Comparison of ENCODE assay signal across 16 mouse cellular contexts in the genomic region with DNA sequence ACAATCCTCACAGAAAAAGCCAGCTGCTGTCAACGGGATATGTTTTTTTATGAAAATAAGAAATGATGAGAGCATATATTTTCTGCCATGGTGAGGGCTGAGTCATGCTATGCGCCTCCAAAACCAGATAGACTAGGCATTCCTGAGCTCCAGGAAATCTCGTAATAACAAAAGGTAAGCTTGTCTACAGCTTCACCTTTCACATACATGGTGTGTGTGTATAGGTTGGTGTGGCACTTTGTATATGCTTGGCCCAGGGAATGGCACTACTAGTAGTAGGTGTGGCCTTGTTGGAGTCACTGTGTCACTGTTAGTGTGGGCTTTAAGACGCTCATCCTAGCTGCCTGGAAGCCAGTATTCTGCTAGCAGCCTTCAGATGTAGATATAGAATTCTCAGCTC.
"Had no signal": no experiment of that assay in that cellular context is flagged by ENCODE, and none has a peak within 500 bp of the region (broad histone marks: within the 10 kb centered on the region; RNA-seq: fewer than 3 reads in every experiment).

No protein-coding gene starts in this region.

- H3K27me3 ChIP-seq: neural tube, embryonic 12.5 days; neural tube, embryonic 13.5 days; neural tube, embryonic 15.5 days; stomach, embryonic 15.5 days had no signal

- H3K4me3 ChIP-seq: neural tube, embryonic 12.5 days; neural tube, embryonic 13.5 days; neural tube, embryonic 15.5 days; stomach, embryonic 15.5 days had no signal

- H3K4me2 ChIP-seq: neural tube, embryonic 12.5 days; neural tube, embryonic 13.5 days; neural tube, embryonic 15.5 days; stomach, embryonic 15.5 days had no signal

- DNase-seq: retina, postnatal 1 day; right cerebral cortex, adult 18-20 months; right cerebral cortex, postnatal 14 days; right cerebral cortex, postnatal 25 days; right cerebral cortex, postnatal 4 days; spleen, adult 18-20 months; thymus, adult 18-20 months; thymus, adult 2 months; thymus, postnatal 14 days; thymus, postnatal 25 days; thymus, postnatal 36 days; thymus, postnatal 4 days had no signal

- H3K36me3 ChIP-seq: neural tube, embryonic 12.5 days; neural tube, embryonic 13.5 days; neural tube, embryonic 15.5 days; stomach, embryonic 15.5 days had no signal

- H3K4me1 ChIP-seq: neural tube, embryonic 12.5 days; neural tube, embryonic 13.5 days; neural tube, embryonic 15.5 days; stomach, embryonic 15.5 days had no signal

- H3K9ac ChIP-seq: neural tube, embryonic 12.5 days; neural tube, embryonic 13.5 days; neural tube, embryonic 15.5 days; stomach, embryonic 15.5 days had no signal

- H3K27ac ChIP-seq: neural tube, embryonic 12.5 days; neural tube, embryonic 13.5 days; neural tube, embryonic 15.5 days; stomach, embryonic 15.5 days had no signal

- H3K9me3 ChIP-seq: neural tube, embryonic 12.5 days; neural tube, embryonic 13.5 days; neural tube, embryonic 15.5 days; stomach, embryonic 15.5 days had no signal
